ENCODE assay signal across 8 mouse cellular contexts in genomic region chr12:112746808-112747605, GRCm38 (mm10). TPM values are rescaled to one million over a fixed set of nuclear protein-coding genes. Genes with fewer than 3 reads are reported as not detected.
DNase-seq lines count a peak whose midpoint lies in the region; ATAC-seq and TF ChIP-seq lines count a peak whose summit lies in the region.

No protein-coding gene starts in this region.

- in situ Hi-C loops in ES-E14 (cut with MboI; ENCODE audit: low sequenced_read_pairs in 2 of 2, unreplicated experiment in 2 of 2): loop anchor here in 1 of 2 experiments (10.0 kb wide), 1 partner anchor 98 kb away; no protein-coding TSS in a partner anchor

- H3K4me3 ChIP-seq in ES-E14 (ENCODE audit: insufficient read depth in 1 of 2, low read depth in 1 of 2, low read length in 2 of 2, poor library complexity in 1 of 2, severe bottlenecking in 1 of 2): no peak overlapping the region
- H3K4me3 ChIP-seq in heart, embryonic 15.5 days: no peak overlapping the region
- peak overlapping the region; percentile 19; the same call in 1 of the 2 replicates for H3K4me3 ChIP-seq in limb, embryonic 10.5 days
- no peak overlapping the region for H3K4me3 ChIP-seq in midbrain, embryonic 16.5 days (ENCODE audit: low read depth, low read length)

- H3K4me2 ChIP-seq in heart, embryonic 15.5 days: peak overlapping the region; percentile 45
- H3K4me2 ChIP-seq in midbrain, embryonic 16.5 days (ENCODE audit: low read length): peak overlapping the region; percentile 12; the same call in 1 of the 2 replicates

- H3K27me3 ChIP-seq in heart, embryonic 15.5 days: 0 out of 2 replicates have a peak, but pooled peaks cover 6% of the 10 kb centered on the region
- no peaks in the 10 kb centered on the region for H3K27me3 ChIP-seq in limb, embryonic 10.5 days (ENCODE audit: low read depth, poor library complexity, severe bottlenecking)
- H3K27me3 ChIP-seq in midbrain, embryonic 16.5 days (ENCODE audit: control insufficient read depth, insufficient read depth, low read depth, low read length): no peaks in the 10 kb centered on the region

- 19% methylated on average over 10 of the region's 10 CpGs for WGBS in heart, embryonic 15.5 days
- 23% methylated on average over 10 of the region's 10 CpGs for WGBS in limb, embryonic 10.5 days
- 18% methylated on average over 10 of the region's 10 CpGs for WGBS in midbrain, embryonic 16.5 days

- H3K9me3 ChIP-seq in ES-E14 (ENCODE audit: control insufficient read depth, insufficient read depth, low read depth, low read length): no peaks in the 10 kb centered on the region
- H3K9me3 ChIP-seq in heart, embryonic 15.5 days (replicated peaks): no peaks in the 10 kb centered on the region
- no peaks in the 10 kb centered on the region for H3K9me3 ChIP-seq in limb, embryonic 10.5 days (replicated peaks)
- no peaks in the 10 kb centered on the region for H3K9me3 ChIP-seq in midbrain, embryonic 16.5 days (replicated peaks; ENCODE audit: control insufficient read depth, low read length, poor library complexity, severe bottlenecking)

- no peak overlapping the region for H3K27ac ChIP-seq in ES-E14 (ENCODE audit: insufficient read depth, low read depth, low read length, poor library complexity, severe bottlenecking)
- peak overlapping the region; percentile 23 for H3K27ac ChIP-seq in heart, embryonic 15.5 days
- peak overlapping the region; percentile 80 for H3K27ac ChIP-seq in limb, embryonic 10.5 days
- H3K27ac ChIP-seq in midbrain, embryonic 16.5 days (ENCODE audit: low read length): peak overlapping the region; percentile 87

- ATAC-seq in cerebellum, adult (ENCODE audit: insufficient number of reproducible peaks, low FRiP score, low TSS enrichment): no peak
- ATAC-seq in heart, embryonic 15.5 days (replicated peaks; ENCODE audit: insufficient number of reproducible peaks, insufficient read depth, low FRiP score, low read depth): no peak; the same call in 1 of the 2 replicates
- peak; percentile 70 for ATAC-seq in midbrain, embryonic 16.5 days

- peak; percentile 23 for DNase-seq in cerebellum, adult 11-12 months
- peak; percentile 50 for DNase-seq in ES-E14 (ENCODE audit: low read depth, low spot score)
- peak; percentile 84 for DNase-seq in embryo, embryonic 10.5 days (ENCODE audit: low spot score)
- DNase-seq in limb, embryonic 10.5 days (ENCODE audit: low spot score): peak; percentile 53
- no peak for DNase-seq in right cerebral cortex, postnatal 4 days

- no peak overlapping the region for H3K9ac ChIP-seq in ES-E14 (ENCODE audit: insufficient read depth, low read depth, low read length, poor library complexity, severe bottlenecking)
- no peak overlapping the region for H3K9ac ChIP-seq in heart, embryonic 15.5 days
- H3K9ac ChIP-seq in midbrain, embryonic 16.5 days (ENCODE audit: low read depth, low read length): peak overlapping the region; percentile 58

- peaks cover 0 to 14% of the 10 kb centered on the region in 2 experiments; a peak in 1 of 4 replicates for H3K4me1 ChIP-seq in ES-E14 (ENCODE audit: control insufficient read depth in 2 of 2, insufficient read depth in 2 of 2, low read length in 2 of 2, poor library complexity in 1 of 2)
- peaks cover 34% of the 10 kb centered on the region for H3K4me1 ChIP-seq in heart, embryonic 15.5 days (replicated peaks)
- H3K4me1 ChIP-seq in limb, embryonic 10.5 days: peaks cover 32% of the 10 kb centered on the region
- peaks cover 9% of the 10 kb centered on the region for H3K4me1 ChIP-seq in midbrain, embryonic 16.5 days (ENCODE audit: control insufficient read depth, insufficient read depth, low read length)

- peaks cover 5% of the 10 kb centered on the region for H3K36me3 ChIP-seq in ES-E14 (ENCODE audit: control insufficient read depth, insufficient read depth, low read length, poor library complexity, severe bottlenecking)
- peaks cover 5% of the 10 kb centered on the region; the same call in 1 of the 2 replicates for H3K36me3 ChIP-seq in heart, embryonic 15.5 days
- peaks cover 19% of the 10 kb centered on the region for H3K36me3 ChIP-seq in limb, embryonic 10.5 days
- H3K36me3 ChIP-seq in midbrain, embryonic 16.5 days (ENCODE audit: control insufficient read depth, insufficient read depth, low read length): peaks cover 13% of the 10 kb centered on the region

TF ChIP-seq in ES-E14, 5 proteins besides CTCF, POLR2A, EP300 and RAD21:
- TF ChIP-seq ZNF384 (IDR thresholded peaks at IDR 0.05; ENCODE audit: low read depth, low read length) (peak; percentile 97; the same call in 1 of the 2 replicates), MAFK (IDR thresholded peaks at IDR 0.05; ENCODE audit: insufficient read depth, low read depth, low read length) (no peak)

RNA-seq across cellular contexts. Expression of gene Pld4, which starts 13.4 kb away (rescaled TPM):
- 2.4 and 4.7 TPM in 2 replicates for total RNA-seq in ES-E14 (2012; rRNA removed)
- polyA plus RNA-seq in heart, embryonic 15.5 days (2015; fragmentation: Nextera tagmentation; extraction: Ambion mirVana): 7.2 and 34.0 TPM in 2 replicates
- 2.1 and 3.5 TPM in 2 replicates for polyA plus RNA-seq in limb, embryonic 10.5 days (2016; fragmentation: Nextera tagmentation; extraction: Ambion mirVana)
- polyA plus RNA-seq in midbrain, embryonic 16.5 days (2015; fragmentation: Nextera tagmentation; extraction: Ambion mirVana): 4.9 and 5.9 TPM in 2 replicates

RNA-seq across cellular contexts. Expression of gene Cep170b, which starts 26.8 kb away (rescaled TPM):
- total RNA-seq in ES-E14 (2012; rRNA removed): 46.1 and 47.7 TPM in 2 replicates
- polyA plus RNA-seq in heart, embryonic 15.5 days (2015; fragmentation: Nextera tagmentation; extraction: Ambion mirVana): 4.8 and 7.9 TPM in 2 replicates
- 6.7 and 12.3 TPM in 2 replicates for polyA plus RNA-seq in limb, embryonic 10.5 days (2016; fragmentation: Nextera tagmentation; extraction: Ambion mirVana)
- polyA plus RNA-seq in midbrain, embryonic 16.5 days (2015; fragmentation: Nextera tagmentation; extraction: Ambion mirVana): 36.0 and 39.4 TPM in 2 replicates

RNA-seq across cellular contexts. Expression of gene Ahnak2, which starts 55.5 kb away (rescaled TPM):
- total RNA-seq in ES-E14 (2012; rRNA removed): 22.8 and 25.2 TPM in 2 replicates
- polyA plus RNA-seq in heart, embryonic 15.5 days (2015; fragmentation: Nextera tagmentation; extraction: Ambion mirVana): 2.1 and 2.4 TPM in 2 replicates
- polyA plus RNA-seq in limb, embryonic 10.5 days (2016; fragmentation: Nextera tagmentation; extraction: Ambion mirVana): 0.15 and 0.18 TPM in 2 replicates
- 1.4 and 2.0 TPM in 2 replicates for polyA plus RNA-seq in midbrain, embryonic 16.5 days (2015; fragmentation: Nextera tagmentation; extraction: Ambion mirVana)
